Mouse (Mus musculus) left cerebral cortex, adult 2 months (tissue): ENCODE results near the gene Styxl1. TPM values are rescaled to one million over a fixed set of nuclear protein-coding genes. Genes with fewer than 3 reads are reported as not detected.

Source experiments
- DNase-seq, 2 experiments: peaks; one replicate each; pipeline ENCODE4 v3.0.0; 2021 to 2022; ENCODE audit warnings: low spot score in 2 of 2, mixed read lengths in 1 of 2; ENCODE audit errors: extremely low spot score in 1 of 2
- H3K27ac ChIP-seq: fragments of 200-600 bp; 2 replicates; pipeline ENCODE4 v1.8.1; 2022
- H3K4me3 ChIP-seq: fragments of 200-600 bp; 2 replicates; pipeline ENCODE4 v1.8.1; 2022
- CTCF ChIP-seq: fragments of 200-600 bp; IDR thresholded peaks from 2 replicates; pipeline ENCODE4 v1.8.1; 2022; ENCODE audit warnings: antibody characterized with exemption, mild to moderate bottlenecking, moderate library complexity
- intact Hi-C: fragments of 180-260 bp; cut with DNase I; formaldehyde crosslinking; loops from one replicate; pipeline ENCODE4 v1.15.1; 2025
- total RNA-seq, 2 experiments: library from RNA; stranded (reverse); gene quantifications; 2 replicates each; pipeline ENCODE4 v1.2.3; 2021

Styxl1 gene
- total RNA-seq, 2 experiments from 2014 or later: not detected

GRCm38 (mm10) chr5:135723165-135723751 lies 54.9 kb downstream of the Styxl1 start:
- TF ChIP-seq CTCF: no peak
- no peak for DNase-seq
- intact Hi-C loops: no loop called here
- no peak overlapping the region for H3K27ac ChIP-seq
- no peak overlapping the region for H3K4me3 ChIP-seq

- H3K4me3 ChIP-seq: no peak overlapping the region
- DNase-seq: peak in 1 of 2 experiments; percentile 38
- TF ChIP-seq CTCF: no peak
- intact Hi-C loops: no loop called here
- H3K27ac ChIP-seq: no peak overlapping the region
Measured at GRCm38 (mm10) chr5:135722121-135722520, 56.1 kb downstream of the Styxl1 start.

GRCm38 (mm10) chr5:135721076-135721475 lies 57.1 kb downstream of the Styxl1 start:
- Histone ChIP-seq H3K4me3 (no peak overlapping the region), H3K27ac (no peak overlapping the region)
- no peak for TF ChIP-seq CTCF
- intact Hi-C loops: no loop called here
- no peak for DNase-seq

GRCm38 (mm10) chr5:135720121-135720520 lies 58.1 kb downstream of the Styxl1 start:
- intact Hi-C loops: no loop called here
- no peak for TF ChIP-seq CTCF
- Histone ChIP-seq H3K27ac (no peak overlapping the region), H3K4me3 (no peak overlapping the region)
- no peak for DNase-seq

GRCm38 (mm10) chr5:135719586-135720120 lies 58.5 kb downstream of the Styxl1 start:
- intact Hi-C loops: no loop called here

GRCm38 (mm10) chr5:135715624-135716023 lies 62.6 kb downstream of the Styxl1 start:
- peak; percentile 46 for TF ChIP-seq CTCF
- Histone ChIP-seq H3K27ac (no peak overlapping the region), H3K4me3 (no peak overlapping the region)
- intact Hi-C loops: no loop called here
- DNase-seq: no peak

More at GRCm38 (mm10) chr5:135719586-135720120, 58.5 kb downstream of the Styxl1 start:
- no peak overlapping the region for H3K27ac ChIP-seq
- no peak overlapping the region for H3K4me3 ChIP-seq
- TF ChIP-seq CTCF: no peak
- DNase-seq: no peak

GRCm38 (mm10) chr5:135713441-135714218 lies 64.6 kb downstream of the Styxl1 start:
- TF ChIP-seq CTCF: no peak
- peak in 1 of 2 experiments; percentile 65 for DNase-seq
- intact Hi-C loops: loop anchor here (5.0 kb wide), 1 partner anchor 146 kb away; no protein-coding TSS in a partner anchor
- Histone ChIP-seq H3K4me3 (no peak overlapping the region), H3K27ac (peak overlapping the region; percentile 73; the same call in 1 of the 2 replicates)

- DNase-seq: peak in 1 of 2 experiments; percentile 28
- Histone ChIP-seq H3K27ac (peak overlapping the region; percentile 73), H3K4me3 (no peak overlapping the region)
- intact Hi-C loops: loop anchor here (5.0 kb wide), 1 partner anchor 146 kb away; no protein-coding TSS in a partner anchor
- TF ChIP-seq CTCF: no peak
Measured at GRCm38 (mm10) chr5:135712803-135713202, 65.4 kb downstream of the Styxl1 start.

- no peak for DNase-seq
- no peak for TF ChIP-seq CTCF
- Histone ChIP-seq H3K27ac (peak overlapping the region; percentile 73), H3K4me3 (no peak overlapping the region)
- intact Hi-C loops: loop anchor here (5.0 kb wide), 1 partner anchor 144 kb away; no protein-coding TSS in a partner anchor
Measured at GRCm38 (mm10) chr5:135711582-135712355, 66.4 kb downstream of the Styxl1 start.

GRCm38 (mm10) chr5:135710599-135711214 lies 67.5 kb downstream of the Styxl1 start:
- no peak for DNase-seq
- Histone ChIP-seq H3K27ac (peak overlapping the region; percentile 28; the same call in 1 of the 2 replicates), H3K4me3 (no peak overlapping the region)
- TF ChIP-seq CTCF: no peak
- intact Hi-C loops: loop anchor here (5.0 kb wide), 1 partner anchor 143 kb away; no protein-coding TSS in a partner anchor

- intact Hi-C loops: loop anchor here (5.0 kb wide), 1 partner anchor 142 kb away; no protein-coding TSS in a partner anchor
- no peak overlapping the region for H3K27ac ChIP-seq
- TF ChIP-seq CTCF: no peak
- no peak overlapping the region for H3K4me3 ChIP-seq
- DNase-seq: no peak
Measured at GRCm38 (mm10) chr5:135709716-135710115, 68.5 kb downstream of the Styxl1 start.
